Mouse (Mus musculus): ENCODE results near the gene Wdr54.

Gene Wdr54

GRCm38 (mm10) chr6:83104158-83104557, 52.0 kb downstream of the Wdr54 start:
- DNase-seq (ENCODE audit: low read depth, low spot score): no peak

- DNase-seq (ENCODE audit: low read depth, low spot score): no peak
Measured at GRCm38 (mm10) chr6:83103130-83103650, 53.0 kb downstream of the Wdr54 start.

GRCm38 (mm10) chr6:83101688-83102556, 54.3 kb downstream of the Wdr54 start:
- DNase-seq (ENCODE audit: low read depth, low spot score): no peak

GRCm38 (mm10) chr6:83101316-83101687, 54.9 kb downstream of the Wdr54 start, which contains the start of the genes Ccdc142 and Gm42688:
TSS of gene Ccdc142 (plus strand) at chr6:83101601.
TSS of gene Gm42688 (plus strand) at chr6:83101617.
- DNase-seq (ENCODE audit: low read depth, low spot score): no peak
